Mouse (Mus musculus): ENCODE results near the gene Rab10.

- TF ChIP-seq CTCF (IDR thresholded peaks at IDR 0.05; ENCODE audit: insufficient read depth, low read depth, low read length): no peak
- TF ChIP-seq POLR2A (IDR thresholded peaks at IDR 0.05; ENCODE audit: insufficient read depth, low read depth, low read length): no peak
These were observed 72.0 kb downstream of the Rab10 start for GRCm38 (mm10) chr12:3237799-3238198.

Measured in olfactory bulb, adult 2 months (tissue).